Mouse (Mus musculus) megakaryocyte-erythroid progenitor cell, adult 5-6 weeks (primary cell): Measurements from ENCODE around the gene Gm16381. TPM values are rescaled to one million over a fixed set of nuclear protein-coding genes. Genes with fewer than 3 reads are reported as not detected.
"Not testable (repeated sequence)": the region's sequence is repeated elsewhere in the genome, so short reads cannot be mapped to it uniquely, and the experiment has no call there.

ENCODE experiments used
- ATAC-seq: replicated peaks from 2 replicates; pipeline ENCODE4 v1.8.0; 2016; ENCODE audit warnings: mild to moderate bottlenecking, inconsistent platforms; ENCODE audit not compliant: severe bottlenecking, poor library complexity, low FRiP score, low TSS enrichment
- total RNA-seq, 2 experiments: library from RNA; stranded (forward) in 1 of 2; stranded (reverse) in 1 of 2; fragments of 200-1000, 215-1000 nt in 1 of 2; fragments of >200 nt in 1 of 2; fragmentation: Nextera tagmentation in 1 of 2; gene quantifications; 2 replicates each; pipeline ENCODE4 v1.2.3; 2014 to 2017

The Gm16381 gene
- total RNA-seq (2014; fragmentation: Nextera tagmentation) (not detected in 2 replicates), total RNA-seq (2017) (not detected in 2 replicates)

DNA sequence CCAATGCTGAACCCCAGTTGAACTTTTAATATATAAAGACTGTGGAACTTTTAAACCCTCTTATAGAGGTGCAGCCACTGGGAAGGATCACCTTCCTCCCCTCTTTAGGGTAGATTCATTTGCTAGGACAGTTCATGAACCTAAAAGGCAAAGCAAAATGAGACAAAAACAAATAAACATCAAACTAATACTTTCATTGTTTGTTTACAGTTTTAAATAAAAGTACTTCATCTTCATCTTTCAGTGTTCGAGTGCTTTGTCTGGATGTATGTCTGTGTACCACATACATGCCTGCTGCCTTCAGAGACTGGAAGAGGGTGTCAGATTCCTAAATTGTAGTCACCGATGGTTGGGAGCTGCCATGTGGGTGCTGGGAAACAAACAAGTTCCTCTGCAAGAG lies at the start of gene Gm16381:
Gene Gm16381 (minus strand): TSS at position 101 of the 400 bp plus-strand sequence.
- not testable (repeated sequence) for ATAC-seq

DNA sequence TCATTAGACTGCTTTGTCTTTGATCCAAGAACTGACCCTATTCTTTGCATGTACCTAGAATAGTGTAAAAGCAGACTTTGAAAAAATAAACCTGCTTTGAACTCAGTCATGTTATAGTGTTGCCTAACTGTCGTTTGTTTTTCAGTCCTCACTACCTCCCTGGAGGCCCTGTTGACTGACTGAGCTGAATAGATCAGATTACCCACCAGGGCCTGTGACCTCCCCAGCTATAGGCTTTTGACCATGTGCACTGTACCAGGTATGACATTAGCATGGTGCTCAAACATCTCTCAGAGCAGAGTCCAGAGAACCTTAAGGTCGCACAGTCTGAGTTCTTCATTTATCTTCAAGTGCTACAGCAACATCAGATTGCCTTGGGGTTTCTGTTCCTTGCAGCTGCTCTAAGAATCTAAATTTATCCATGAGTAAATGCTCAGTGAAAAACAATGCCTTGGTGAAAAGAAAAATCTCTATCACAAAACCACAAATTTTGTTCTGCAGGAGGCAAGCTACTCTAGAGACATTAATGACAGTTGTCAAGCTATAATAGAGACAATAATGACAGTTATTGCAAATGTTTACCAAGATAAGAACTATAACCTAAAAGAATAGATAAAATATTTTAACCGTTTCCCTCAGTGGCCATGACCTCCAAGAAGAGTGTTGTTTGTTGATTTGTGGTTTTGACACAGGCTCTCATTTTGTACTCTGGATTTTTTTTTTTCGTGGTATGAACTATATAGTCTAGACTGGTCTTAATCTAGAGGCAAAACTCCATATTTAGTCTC lies 8.7 kb upstream of the Gm16381 start:
- not testable (repeated sequence) for ATAC-seq

DNA sequence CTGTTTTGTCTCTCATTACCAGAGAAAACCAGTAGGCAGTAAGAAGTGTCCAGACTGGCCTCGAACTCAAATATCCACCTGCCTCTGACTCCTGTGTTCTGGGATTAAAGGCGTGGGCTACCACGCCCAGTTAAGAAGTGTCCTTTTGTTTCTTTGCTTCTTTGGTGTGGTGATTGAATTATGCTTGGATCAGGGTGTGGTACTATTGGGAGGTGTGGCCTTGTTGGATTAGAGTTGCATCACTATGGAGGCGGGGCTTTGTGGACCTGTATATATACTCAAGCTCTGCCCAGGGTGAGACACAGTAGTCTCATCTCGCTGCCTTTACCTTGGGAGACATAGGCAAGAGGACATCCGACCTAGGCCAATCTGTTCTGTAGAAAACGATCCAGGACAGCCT lies 25.9 kb downstream of the Gm16381 start, which contains the start of gene Gm4027:
Gene Gm4027 (plus strand): TSS at position 301 of the 400 bp plus-strand sequence.
- not testable (repeated sequence) for ATAC-seq

DNA sequence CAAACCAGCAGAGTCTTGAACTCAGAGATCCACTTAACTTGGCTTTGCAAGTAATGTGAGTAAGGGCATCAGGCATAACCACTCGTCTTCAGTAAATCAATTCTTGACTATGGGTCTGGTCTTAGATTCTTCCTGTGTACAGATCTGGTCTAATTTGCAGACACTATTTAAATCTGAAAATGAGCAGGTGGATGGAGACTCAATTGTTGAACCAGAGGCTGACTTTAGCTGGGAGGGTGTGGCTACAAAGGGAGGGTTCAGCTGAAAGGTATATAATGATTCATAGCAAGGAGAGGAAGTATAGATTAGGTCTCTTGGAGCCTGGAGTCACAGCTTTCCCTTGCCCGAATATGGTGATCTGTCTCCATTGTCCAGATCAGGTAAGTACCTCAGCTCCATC lies 42.0 kb downstream of the Gm16381 start, which contains the start of gene Oog1:
Gene Oog1 (plus strand): TSS at position 301 of the 400 bp plus-strand sequence.
- not testable (repeated sequence) for ATAC-seq

DNA sequence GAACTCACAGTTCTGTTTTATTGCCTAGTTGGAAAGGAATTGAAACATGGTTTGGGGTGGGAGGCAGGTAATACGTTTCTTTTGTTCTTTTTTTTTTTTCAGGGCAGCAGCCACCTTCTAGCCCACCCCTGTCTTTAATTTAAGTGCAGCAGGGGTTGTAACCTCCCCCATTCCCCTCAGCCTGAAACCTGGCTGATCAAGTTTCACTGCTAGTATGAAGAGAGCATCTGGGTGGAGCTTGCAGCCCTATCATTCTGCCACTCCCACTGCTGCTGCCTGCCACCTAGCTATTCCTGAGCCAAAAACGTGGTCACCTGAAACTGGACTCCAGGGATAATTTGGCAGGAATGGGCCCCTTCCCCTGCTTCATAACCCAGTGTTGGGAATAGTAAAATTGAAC lies 43.0 kb downstream of the Gm16381 start:
- not testable (repeated sequence) for ATAC-seq

Other genes starting within 250 kb of the Gm16381 start
- 183 and 219 TPM in 2 replicates for gene Slirp, start 200.7 kb downstream of the Gm16381 start, total RNA-seq (2014; fragmentation: Nextera tagmentation)
- gene Slirp, start 200.7 kb downstream of the Gm16381 start, total RNA-seq (2017) = 65.7 and 122 TPM in 2 replicates
- gene Alkbh1, start 200.6 kb downstream of the Gm16381 start, total RNA-seq (2014; fragmentation: Nextera tagmentation) = 65.2 and 74.6 TPM in 2 replicates
- 62.8 and 93.0 TPM in 2 replicates for gene Alkbh1, start 200.6 kb downstream of the Gm16381 start, total RNA-seq (2017)
- 64.6 and 68.2 TPM in 2 replicates for gene Snw1, start 172.3 kb downstream of the Gm16381 start, total RNA-seq (2014; fragmentation: Nextera tagmentation)
- 189 and 219 TPM in 2 replicates for gene Snw1, start 172.3 kb downstream of the Gm16381 start, total RNA-seq (2017)
- not detected in 2 replicates for gene Gm5788, start 149.9 kb downstream of the Gm16381 start, total RNA-seq (2014; fragmentation: Nextera tagmentation)
- gene Gm5788, start 149.9 kb downstream of the Gm16381 start, total RNA-seq (2017) = not detected in 2 replicates
- gene Gm8300, start 130.3 kb downstream of the Gm16381 start, total RNA-seq (2014; fragmentation: Nextera tagmentation) = not detected in 2 replicates
- gene Gm8300, start 130.3 kb downstream of the Gm16381 start, total RNA-seq (2017) = not detected in 2 replicates
- gene Oog1, start 41.9 kb downstream of the Gm16381 start, total RNA-seq (2014; fragmentation: Nextera tagmentation) = not detected in 2 replicates
- gene Oog1, start 41.9 kb downstream of the Gm16381 start, total RNA-seq (2017) = not detected in 2 replicates
- not detected in 2 replicates for gene Gm4027, start 25.8 kb downstream of the Gm16381 start, total RNA-seq (2014; fragmentation: Nextera tagmentation)
- not detected in 2 replicates for gene Gm4027, start 25.8 kb downstream of the Gm16381 start, total RNA-seq (2017)
- gene Gm21319, start 131.1 kb upstream of the Gm16381 start, total RNA-seq (2014; fragmentation: Nextera tagmentation) = not detected in 2 replicates
- gene Gm21319, start 131.1 kb upstream of the Gm16381 start, total RNA-seq (2017) = not detected in 2 replicates
- not detected in 2 replicates for gene Gm21936, start 150.9 kb upstream of the Gm16381 start, total RNA-seq (2014; fragmentation: Nextera tagmentation)
- gene Gm21936, start 150.9 kb upstream of the Gm16381 start, total RNA-seq (2017) = not detected in 2 replicates
- not detected in 2 replicates for gene BB287469, start 172.0 kb upstream of the Gm16381 start, total RNA-seq (2014; fragmentation: Nextera tagmentation)
- not detected in 2 replicates for gene BB287469, start 172.0 kb upstream of the Gm16381 start, total RNA-seq (2017)
- gene Gm2001, start 197.7 kb upstream of the Gm16381 start, total RNA-seq (2014; fragmentation: Nextera tagmentation) = not detected in 2 replicates
- gene Gm2001, start 197.7 kb upstream of the Gm16381 start, total RNA-seq (2017) = not detected in 2 replicates
- not detected in 2 replicates for gene Gm2016, start 229.5 kb upstream of the Gm16381 start, total RNA-seq (2014; fragmentation: Nextera tagmentation)
- gene Gm2016, start 229.5 kb upstream of the Gm16381 start, total RNA-seq (2017) = not detected in 2 replicates